Mouse (Mus musculus) kidney, postnatal 10 days (tissue): ENCODE data around the gene Gemin7.
A peak's percentile ranks its signal among the peaks of the same experiment; 100 is the strongest.
"Not testable (repeated sequence)": the region's sequence is repeated elsewhere in the genome, so short reads cannot be mapped to it uniquely, and the experiment has no call there.

Source experiments
- DNase-seq: peaks from one replicate; pipeline ENCODE4 v3.0.0; 2021; ENCODE audit warnings: mixed read lengths

Gemin7 gene

DNA sequence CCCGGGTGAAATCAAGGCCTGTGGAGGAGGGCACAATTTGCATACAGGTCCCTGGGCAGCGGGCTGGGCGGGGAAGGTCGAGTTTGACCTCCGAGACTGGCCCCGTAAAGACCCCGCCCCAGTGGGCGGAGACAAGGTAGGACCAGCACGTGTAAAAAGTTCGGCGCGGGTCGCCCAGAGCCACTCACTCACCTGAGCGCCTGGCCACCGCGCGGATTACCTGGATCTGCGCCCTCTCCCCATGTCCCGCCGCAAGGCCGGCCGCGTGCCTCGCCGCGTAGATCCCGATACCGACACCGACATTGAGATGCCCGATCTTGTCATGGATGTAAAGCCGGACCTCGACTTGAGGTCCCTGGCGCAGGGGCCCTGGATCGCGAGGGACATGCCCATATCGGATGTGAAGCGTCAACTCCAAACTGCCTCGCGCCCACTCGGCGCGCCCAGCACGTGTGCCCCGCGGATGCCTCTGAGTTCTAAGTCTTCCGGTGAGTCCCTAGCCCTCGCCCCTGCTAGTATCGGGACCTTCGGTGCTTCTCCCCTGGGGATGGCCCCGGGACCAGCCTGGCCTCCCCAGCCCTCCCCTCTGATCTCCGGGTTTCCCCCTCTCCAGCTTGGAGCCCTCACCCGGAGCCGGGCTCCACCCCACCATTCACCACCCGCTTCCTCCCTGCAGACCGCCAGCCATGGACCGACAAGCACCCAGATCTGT, at the start of gene Gemin7, which contains the start of gene Zfp296:
TSS of gene Gemin7 (minus strand) at position 455 of the 712 bp plus-strand sequence.
TSS of gene Zfp296 (plus strand) at position 147 of the 712 bp plus-strand sequence.
- peak; percentile 61 for DNase-seq

DNA sequence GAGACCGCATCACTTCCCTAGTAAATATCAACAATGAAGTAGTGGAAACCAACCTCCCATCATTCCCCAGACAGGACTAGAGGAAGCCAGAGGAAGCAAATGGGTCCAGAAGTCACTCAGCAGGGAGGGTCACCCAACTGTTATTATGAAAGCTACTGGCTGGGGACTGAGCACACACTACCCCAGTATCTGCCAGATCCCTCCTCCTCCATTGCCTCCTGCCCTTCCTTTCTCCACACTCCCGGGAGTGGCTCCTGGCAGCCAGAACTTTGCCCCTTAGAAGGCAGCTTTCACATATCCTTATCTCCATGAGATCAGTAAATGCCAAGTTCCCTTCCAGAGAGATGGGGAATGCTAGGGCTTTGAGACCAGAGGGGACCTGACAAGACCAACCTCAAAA, 46.0 kb upstream of the Gemin7 start:
- DNase-seq = no peak

DNA sequence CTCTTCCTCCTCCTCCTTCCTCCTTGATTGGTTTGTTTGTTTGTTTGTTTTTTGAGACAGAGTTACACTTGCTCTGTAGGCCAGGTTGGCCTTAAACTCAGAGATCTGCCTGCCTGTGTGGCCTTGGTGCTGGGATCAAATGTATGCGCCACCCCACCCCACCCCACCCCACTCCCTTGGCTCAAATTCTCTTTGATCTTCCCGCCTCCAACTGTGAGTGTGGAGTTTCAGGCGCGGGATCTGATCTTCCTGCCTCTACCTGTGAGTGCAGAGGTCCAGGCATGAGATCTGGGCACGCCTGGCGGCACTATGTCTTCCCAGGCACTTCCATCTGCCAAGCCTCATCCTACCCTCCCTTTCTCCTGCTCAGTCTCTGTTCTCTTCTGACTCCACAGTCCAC, 44.8 kb upstream of the Gemin7 start:
- no peak for DNase-seq

DNA sequence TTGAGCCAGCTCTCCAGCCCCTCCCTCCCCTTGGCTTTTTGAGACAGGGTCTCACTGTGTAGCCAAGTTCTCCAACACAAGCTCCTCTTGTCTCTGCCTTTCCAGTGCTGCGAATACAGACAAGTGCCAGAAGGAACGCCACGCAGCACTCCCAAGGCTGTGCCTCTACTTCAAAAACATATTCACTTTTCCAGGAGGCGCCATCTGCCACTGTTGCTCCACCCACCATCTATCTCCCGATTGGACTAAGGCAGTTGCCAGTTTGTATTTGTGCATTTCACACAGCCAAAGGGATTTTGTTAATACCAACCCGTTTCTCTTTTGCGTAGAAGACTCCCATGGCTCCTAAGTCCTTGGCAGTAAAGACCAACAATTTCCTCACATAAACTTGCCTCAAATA, 43.4 kb upstream of the Gemin7 start:
- DNase-seq = no peak

DNA sequence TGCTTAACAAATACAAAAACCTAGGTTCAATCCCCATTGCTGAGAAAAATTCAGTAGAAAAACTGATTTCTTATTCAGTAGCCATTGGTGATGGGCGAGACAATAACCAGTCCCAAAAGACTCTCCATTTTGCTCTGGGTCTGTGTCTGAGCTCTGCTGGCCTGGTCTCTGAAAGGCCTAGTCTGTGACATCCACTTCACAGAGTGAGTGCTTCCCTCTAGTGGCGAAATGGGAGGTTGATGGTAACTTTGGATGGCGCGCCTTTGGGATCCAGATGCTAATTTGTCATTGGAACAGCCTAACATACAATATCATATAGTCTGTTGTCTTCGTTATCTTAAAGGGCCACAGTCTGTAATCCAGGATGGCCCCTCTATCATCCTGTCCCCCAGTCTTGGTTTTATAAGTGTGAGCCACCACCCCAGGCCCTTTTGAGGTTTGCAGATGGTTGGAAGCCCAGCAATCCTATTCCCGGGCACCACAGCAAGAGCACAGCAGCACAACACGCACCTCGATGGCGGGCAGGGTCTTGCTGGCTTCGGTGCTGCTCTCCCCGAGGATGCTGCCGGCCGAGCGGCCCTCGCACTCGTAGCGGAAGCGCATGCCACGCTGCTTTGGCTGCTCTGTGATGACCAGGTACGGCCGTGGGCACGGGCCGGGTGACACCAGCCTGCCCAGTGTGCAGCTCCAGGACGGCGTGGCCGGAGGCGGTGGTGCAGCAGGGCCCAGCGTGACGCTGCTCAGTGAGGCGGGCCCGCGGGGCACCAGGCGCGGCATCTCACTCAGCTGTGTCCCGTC, 41.8 kb upstream of the Gemin7 start:
- peak; percentile 87 for DNase-seq

DNA sequence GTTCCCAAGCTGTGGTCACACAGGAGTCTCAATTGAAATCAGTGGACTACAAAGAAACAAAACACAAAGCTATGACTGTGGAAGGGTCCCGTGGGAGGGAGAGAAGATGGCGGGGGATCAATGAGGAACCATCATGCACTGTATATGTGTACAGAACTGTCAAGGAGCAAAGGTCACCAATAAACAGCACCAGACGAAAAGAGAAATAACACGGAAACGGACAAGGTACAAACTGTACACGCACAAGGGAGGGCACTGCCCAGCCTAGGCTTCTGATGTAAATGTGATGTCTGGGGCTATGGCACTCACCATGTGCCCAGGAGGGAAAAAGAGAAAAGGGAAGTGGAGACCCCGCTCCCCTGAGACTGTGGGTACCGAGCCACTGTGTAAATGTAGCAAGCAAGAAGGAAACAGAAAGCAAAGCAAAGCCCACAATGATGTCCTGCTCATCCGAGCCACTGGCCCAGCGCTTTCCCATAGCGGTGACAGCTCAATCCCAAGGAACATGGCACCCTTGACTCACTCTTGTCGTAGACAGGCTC, 37.7 kb upstream of the Gemin7 start:
- DNase-seq = no peak

DNA sequence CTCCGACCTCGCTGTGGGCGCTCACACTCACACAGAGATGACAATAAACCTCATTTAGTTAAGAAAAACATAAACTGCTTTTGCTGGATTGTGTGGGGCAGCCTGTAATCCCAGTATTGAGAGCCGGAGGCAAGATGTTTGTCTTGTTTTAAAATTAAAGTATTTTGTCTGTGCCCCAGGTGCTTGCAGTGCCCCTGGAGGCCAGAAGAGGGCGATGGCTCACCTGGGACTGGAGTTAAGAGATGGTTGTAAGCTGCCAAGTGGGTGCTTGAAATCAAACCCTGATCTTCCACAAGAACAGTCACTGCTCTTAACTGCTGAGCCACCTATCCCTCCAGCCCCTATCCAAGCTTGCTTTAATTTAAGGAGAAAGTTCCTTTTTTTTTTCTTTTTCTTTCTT, 33.6 kb upstream of the Gemin7 start:
- no peak for DNase-seq

DNA sequence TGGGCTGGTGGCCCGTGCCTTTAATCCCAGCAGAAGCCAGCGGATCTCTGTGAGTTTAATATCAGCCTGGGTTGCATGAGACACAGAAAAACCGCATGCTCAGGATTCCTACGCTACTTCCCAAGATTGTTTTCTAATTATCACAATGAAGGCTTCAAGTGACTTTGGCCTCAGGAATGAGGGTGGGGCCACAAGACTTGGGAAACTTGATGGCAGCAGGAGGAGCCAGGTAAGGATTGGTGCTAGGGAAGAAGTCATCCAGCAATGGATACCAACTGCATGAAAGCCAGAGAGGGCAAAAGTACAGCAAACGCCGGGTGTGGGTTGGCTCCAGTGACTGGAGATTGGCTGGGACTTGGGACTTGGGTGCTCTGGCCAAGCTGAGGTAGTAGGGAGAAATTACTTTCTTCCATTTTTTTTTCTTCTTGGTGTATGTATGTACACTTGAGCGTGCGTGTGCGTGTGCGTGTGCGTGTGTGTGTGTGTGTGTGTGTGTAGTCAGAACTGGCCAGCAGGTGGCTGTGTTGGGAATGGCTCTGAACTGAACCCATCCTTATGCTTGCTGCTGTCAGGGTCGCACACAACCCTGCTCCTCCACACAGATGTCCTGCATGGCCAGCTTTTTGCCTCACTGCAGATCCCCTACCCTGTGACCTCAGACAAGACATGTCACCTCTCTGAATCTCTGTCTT, 32.4 kb upstream of the Gemin7 start:
- peak; percentile 26 for DNase-seq

DNA sequence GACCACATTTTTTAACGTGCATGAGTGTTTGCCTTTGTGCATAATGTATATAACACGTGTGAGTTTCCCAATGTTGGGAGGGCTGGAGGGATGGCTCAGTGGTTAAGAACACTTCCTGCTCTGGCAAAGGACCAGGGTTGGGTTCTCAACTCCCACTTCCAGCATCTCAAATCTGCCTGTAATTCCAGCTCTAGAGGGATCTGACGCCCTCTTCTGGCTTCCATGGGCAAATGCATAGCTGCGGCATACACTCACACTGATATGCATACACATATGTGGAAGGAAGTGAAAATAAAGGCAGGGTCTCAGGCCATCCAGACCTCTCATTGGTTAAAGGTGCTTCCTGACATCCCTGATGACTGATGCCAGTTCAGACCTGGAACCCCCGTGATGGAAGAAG, 29.9 kb upstream of the Gemin7 start:
- DNase-seq = no peak

DNA sequence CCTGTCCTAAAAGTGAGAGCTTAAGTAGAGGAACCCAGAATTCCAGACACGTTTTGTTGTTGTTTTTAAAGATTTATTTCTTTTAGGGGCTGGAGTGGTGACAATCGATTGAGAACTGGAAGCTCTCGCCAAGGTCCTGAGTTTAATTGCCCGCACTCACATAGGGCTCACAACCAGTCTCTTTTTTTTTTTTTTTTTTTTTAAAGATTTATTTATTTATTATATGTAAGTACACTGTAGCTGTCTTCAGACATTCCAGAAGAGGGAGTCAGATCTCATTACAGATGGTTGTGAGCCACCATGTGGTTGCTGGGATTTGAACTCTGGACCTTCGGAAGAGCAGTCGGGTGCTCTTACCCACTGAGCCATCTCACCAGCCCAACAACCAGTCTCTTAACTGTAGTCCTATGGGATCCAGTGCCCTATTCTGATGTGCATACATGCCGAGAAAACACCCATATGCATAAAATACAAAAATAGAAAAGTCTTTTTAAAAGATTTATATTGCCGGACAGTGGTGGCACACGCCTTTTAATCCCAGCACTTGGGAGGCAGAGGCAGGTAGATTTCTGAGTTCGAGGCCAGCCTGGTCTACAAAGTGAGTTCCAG, 27.3 kb upstream of the Gemin7 start:
- DNase-seq = not testable (repeated sequence)

DNA sequence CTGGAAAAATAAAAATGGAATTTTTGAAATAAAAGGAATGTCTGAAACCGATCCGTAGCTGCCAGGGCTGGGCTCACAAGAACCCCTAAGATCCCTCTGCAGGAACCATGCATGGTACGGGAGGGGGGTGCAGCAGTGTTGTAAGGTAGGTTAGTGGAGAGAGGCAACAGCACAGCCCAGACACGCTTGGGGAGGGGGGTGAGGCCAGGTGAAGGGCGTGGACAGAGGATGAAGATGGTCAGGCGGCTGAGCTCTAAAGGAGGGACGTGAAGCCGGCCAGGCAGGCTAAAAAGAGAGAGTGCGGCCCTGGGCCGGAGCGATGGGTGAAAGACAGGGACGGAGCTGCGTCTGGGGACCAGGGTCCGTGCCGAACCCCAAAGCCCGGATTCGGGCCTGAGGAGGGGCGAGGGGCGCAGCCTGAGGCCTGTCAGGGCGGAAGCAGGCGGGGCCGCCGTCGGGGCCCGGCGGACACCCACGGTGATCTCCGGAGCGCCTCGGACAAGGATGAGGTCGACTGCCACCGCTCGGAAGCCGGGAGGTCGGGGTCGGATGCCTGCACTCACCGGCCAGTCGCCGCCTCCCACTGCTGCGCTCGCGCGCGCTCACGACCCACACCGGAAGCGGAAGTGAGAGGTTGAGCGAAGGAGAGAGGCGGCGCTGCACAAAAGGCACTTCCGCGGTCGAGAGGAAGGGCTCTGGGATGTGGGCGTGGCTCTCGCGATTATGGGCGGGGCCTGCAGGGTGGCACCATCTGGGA, 26.6 kb upstream of the Gemin7 start, which contains the start of gene Clasrp:
TSS of gene Clasrp (minus strand) at position 638 of the 757 bp plus-strand sequence.
- DNase-seq = peak; percentile 98

DNA sequence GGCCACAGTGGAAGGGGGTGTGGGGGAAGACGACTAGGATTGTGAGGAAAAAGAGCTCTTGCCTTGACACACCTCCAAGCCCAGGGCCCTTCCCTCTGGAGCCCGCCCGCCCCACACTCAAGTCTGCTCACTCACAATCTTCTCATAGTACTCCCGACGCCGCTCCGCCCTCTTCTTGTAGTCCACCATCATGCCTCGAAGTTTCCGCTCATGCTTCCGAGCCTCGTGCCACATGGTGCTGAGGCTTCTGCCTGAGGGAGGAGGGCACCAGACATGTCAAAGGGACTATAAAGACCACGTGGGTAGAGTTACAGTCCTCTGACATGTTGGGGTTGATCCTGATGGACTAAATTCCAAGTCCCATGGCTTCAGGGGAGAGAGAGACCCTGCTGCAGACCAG, 25.7 kb upstream of the Gemin7 start:
- DNase-seq = no peak

DNA sequence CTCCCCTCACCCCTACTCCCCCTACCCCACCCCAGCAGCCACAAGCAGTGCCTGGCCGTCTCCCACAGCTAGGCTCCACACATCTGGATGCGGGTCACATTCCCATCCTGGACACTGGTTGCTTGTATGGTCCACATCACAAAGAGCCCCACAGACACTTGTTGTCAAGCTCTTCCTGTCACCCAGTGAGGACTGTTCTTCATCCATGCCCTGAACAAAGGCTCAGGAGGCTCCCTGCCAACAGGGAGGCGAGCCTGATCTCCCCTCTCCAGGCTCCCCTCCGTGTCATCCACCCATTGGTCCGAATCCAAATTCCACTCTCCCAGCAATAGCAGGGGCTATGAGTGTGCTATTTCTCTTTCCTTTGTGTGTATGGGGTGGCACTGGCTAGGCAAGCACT, 23.2 kb upstream of the Gemin7 start:
- no peak for DNase-seq

DNA sequence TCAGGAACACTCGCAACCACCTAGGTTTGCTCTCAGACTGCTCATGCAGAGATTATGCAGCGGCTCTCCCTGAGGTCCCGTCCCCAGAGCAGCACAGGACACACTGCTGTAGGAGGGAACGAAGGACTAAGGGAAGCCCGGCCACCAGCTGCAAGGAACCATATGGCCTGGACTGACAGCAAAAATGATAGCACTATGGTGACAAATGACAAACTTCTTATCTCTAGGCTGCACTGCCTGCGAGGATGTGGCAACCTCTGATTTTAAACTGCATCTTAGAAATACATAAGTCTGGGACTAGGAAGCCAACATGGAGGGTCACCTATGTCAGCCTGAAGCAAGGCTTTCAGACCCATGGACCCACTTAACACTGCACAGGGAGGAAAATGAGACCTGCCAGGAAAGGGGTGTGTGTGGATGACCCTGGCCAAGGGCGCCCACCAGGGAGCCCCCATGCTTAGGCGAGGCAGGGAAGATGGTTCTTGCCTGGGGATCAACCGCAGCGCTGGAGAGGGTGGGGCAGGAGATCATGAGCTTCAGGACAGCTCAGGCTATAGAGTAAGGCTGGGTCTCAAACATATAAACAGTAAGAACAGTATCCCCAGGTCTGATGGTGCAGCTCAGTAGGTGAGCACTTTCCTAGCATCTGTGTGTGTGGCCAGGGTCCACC, 15.8 kb upstream of the Gemin7 start:
- DNase-seq = no peak

DNA sequence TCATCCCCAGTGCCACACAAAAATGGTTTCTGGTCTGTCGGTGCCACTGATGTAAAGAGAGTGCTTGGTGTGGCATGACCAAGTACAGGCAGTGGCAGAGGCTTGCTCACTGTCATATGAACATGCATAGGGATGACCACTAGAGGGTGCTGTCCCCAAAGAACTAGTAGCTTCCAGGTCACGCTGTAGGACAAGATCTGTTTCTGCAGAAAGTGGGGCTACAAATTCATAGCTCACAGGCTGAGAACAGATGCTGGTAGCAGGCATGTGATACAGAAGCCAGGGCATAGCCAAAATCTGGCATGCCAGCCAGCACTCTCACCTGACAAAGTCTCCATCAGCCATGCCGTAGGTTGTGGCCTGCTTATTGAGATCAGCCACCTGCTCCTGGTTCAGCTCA, 12.5 kb upstream of the Gemin7 start:
- DNase-seq = peak; percentile 86

DNA sequence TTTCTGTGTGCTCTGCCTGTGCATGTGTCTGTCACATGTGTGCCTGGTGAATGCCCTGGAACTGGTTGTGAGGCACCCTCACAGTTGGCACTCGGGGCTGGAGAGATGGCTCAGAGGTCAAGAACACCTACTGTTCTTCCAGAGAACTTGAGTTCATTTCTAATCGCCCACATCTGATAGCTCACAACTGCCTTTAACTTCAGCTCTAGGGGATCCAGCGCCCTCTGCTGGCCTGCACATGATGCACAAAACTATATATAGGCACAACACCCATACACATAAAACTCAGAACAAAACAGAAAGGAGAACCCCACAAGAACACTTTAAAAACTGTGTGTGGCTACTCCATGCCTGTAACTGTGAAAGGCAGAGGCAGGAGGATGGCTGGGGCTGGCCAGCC, 11.8 kb upstream of the Gemin7 start:
- DNase-seq = peak; percentile 79

DNA sequence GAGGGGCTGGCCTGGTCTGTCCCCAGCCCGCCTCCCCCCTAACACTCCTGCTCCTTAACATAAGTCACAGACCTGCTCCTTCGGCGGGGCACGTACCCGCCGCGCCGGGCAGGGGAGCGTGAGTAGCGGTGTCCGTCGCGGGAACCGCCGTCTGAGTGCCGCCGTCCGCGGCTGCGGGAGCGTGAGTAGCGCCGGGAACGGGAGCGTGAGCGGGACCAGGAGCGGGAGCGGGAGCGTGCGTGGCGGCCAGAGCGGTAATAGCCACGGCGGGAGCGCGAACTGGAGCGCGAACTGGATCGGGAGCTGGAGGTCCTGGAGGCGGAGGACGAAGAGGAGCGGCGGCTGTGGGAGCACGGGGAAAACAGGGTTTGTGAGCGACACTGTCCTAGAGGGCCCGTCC, 8.9 kb upstream of the Gemin7 start:
- DNase-seq = no peak

DNA sequence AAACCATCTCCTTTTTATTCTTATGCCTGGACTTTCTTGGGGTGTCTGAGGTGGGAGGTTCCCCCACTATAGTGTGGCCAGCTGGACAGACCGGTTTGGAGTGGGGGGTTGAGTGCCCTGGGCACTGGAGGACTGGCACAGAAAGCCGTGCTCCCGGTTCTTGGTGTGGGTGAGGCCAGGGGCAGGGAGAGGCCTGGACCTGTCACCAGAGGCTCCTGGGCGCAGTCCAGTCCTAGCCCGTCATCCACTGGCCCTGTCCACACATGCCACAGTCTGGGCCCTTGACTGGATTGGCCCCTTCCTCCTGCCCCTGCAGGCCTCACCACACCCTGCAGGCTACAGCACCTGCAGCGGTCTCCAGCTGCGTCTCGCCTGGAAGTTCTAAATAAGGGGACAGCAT, 3.2 kb upstream of the Gemin7 start:
- DNase-seq = no peak

DNA sequence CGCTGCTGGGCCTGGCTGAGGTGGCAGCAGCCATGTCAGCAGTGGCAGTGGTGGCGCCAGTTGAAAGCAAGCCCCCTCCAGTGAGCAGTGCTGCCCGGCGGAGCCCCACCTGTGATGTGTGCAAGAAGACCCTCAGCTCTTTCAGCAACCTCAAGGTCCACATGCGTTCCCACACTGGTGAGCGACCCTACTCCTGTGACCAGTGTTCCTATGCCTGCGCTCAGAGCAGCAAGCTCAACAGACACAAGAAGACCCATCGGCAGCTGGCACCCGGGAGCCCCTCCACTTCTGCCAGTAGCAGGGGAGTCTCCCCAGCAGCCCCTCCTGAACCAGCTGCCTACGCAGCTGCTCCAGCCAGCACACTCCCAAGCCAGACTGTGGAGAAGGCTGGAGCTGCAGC, 2.4 kb upstream of the Gemin7 start:
- DNase-seq = no peak

DNA sequence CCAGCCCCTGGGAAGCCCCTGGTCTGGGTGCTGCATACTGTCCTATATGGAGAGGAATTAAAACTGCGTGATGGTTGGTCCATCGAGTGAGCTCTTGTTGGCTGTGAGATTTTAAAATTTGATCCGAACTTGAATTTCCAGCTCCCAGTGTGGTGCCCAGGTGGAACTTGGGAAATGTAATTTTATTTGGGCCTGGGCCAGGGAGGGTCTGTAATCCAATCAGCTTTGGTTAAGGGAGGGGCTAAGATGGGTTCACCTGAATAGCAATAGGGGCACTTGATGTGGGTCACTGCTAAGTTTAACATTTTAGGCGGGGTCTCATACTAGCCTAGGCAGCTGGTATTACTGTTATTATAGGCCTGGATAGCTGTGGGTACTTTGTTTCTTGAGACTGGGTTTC, 1.0 kb upstream of the Gemin7 start:
- no peak for DNase-seq

DNA sequence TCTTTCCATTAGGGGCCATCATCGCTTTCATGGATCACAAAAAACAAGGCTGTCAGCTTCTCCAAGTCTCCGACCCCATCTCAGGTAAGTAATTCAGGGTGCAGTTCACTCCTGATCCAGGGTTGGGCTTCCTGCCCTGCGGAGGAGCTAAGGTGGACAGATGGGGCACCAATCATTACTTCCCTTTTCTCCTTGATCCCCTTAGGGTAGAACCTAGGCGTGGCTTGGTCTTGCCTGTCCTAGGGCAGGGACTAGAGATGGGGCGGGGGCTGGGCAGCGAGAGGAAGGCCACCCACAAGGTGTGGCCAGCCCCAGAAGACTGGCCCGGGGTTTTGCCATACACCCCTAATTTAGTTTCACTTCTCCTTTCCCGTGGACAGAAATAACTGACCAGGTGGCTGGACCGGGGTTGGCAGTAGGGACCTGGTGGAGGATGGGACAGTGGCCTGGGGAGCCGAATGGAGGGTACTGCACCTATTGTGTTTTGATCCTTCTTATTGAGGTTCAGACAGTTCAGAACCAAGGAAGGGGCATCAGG, 551 bp upstream of the Gemin7 start:
- no peak for DNase-seq
